Mouse (Mus musculus): ENCODE measurements at regions not wholly inside any gene's neighbourhood (a gene's known extent, or its start where the extent isn't known, plus 50 kb on each side); places are given as distances from the start of the nearest gene placed in this dataset.

DNA sequence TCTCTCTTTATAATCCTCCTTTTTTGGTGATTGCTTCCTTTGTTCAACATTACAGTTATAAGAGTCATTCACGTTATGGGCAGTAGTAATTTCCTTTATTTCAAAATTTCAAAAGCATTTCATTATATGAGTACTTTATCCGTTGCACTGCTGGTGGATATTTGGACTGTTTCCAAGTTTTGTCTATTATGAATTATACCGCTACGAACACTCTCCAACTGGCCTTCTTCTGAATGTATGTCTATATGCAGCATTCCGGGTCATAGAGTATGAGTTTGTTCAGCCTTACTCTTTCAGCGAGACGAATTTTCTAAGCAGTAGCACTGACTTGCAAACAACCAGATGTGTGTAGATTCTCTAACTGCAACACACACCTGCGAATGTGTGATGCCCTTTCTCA lies 57.8 kb downstream of the Dusp6 start:
- TF ChIP-seq CTCF (IDR thresholded peaks at IDR 0.05) (no peak), EP300 (IDR thresholded peaks at IDR 0.05) (no peak)
